Mouse (Mus musculus): Measurements from ENCODE around the gene Tk1.

DNA sequence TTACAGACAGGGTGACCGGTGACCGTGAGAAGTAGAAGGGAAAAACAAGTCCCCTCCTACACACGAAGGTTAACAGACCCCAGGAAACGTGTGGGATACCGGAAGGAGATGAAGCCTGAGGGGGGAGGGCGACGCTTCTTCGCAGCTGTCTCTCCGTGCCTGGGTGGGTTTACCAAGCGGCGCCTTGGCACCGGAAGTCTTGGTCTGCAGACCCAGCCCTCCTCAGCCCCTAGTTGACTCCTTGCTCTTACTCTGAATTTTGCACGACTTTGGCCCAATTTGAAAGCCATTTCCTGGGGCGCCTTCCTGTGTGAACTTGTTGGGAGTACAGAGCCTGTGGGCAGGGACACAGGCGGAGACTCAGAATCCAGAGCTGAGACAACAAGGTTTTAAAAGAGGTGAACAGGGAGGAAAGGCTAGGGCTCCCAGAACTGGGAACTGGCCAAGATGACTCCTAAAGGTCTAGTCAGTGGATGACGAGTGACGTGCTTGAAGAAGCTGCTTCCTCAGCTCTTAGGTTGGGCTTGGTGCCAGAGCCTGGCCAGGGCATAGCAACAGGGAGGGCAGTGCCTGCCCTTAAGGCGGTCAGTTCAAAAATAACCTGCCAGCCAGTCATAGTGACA, 44.6 kb downstream of the Tk1 start:
- TF ChIP-seq TAL1 (IDR thresholded peaks at IDR 0.05; ENCODE audit: low read length), result no peak
- no peak for TF ChIP-seq GATA1 (IDR thresholded peaks at IDR 0.05; ENCODE audit: low read length)

All from erythroblast, embryonic 14.5 days (primary cell).